Mouse (Mus musculus): ENCODE results near the gene 1600012H06Rik. TPM values are rescaled to one million over a fixed set of nuclear protein-coding genes. Genes with fewer than 3 reads are reported as not detected.
"Not testable (repeated sequence)": the region's sequence is repeated elsewhere in the genome, so short reads cannot be mapped to it uniquely, and the experiment has no call there.

1600012H06Rik gene
- polyA plus RNA-seq, 1 experiment: 0.07 TPM

- H3K9me3 ChIP-seq (ENCODE audit: control insufficient read depth, low read length): no peaks in the 10 kb centered on the region
- no peak for TF ChIP-seq GATA1 (IDR thresholded peaks at IDR 0.05; ENCODE audit: low read length)
- no peak for TF ChIP-seq TAL1 (IDR thresholded peaks at IDR 0.05; ENCODE audit: low read length)
- no peaks in the 10 kb centered on the region for H3K27me3 ChIP-seq (ENCODE audit: control insufficient read depth)
These were observed 7.0 kb upstream of the 1600012H06Rik start for GRCm38 (mm10) chr17:14935841-14936605.

DNA sequence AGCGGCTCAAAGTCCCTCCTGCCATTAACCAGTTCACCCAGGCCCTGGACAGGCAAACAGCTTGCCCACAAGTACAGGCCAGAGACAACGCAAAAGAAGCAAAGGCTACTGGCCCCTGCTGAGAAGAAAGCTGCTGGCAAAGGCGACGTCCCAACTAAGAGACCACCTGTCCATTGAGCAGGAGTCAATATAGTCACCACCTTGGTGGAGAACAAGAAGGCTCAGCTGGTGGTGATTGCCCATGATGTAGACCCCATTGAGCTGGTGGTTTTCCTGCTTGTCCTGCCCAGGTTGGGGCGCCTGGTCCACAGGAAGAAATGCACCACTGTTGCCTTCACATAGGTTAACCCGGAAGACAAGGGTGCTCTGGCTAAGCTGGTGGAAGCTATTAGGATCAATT lies 803 bp upstream of the 1600012H06Rik start:
- Histone ChIP-seq H3K36me3 (ENCODE audit: control insufficient read depth) (peaks cover 36% of the 10 kb centered on the region), H3K4me3 (replicated peaks) (peak overlapping the region; percentile 68), H3K4me1 (ENCODE audit: control insufficient read depth) (peaks cover 27% of the 10 kb centered on the region)
- not testable (repeated sequence) for H3K9me3 ChIP-seq (ENCODE audit: control insufficient read depth, low read length); H3K27me3 ChIP-seq (ENCODE audit: control insufficient read depth)

More at GRCm38 (mm10) chr17:14935841-14936605, 7.0 kb upstream of the 1600012H06Rik start:
- Histone ChIP-seq H3K4me1 (ENCODE audit: control insufficient read depth) (no peaks in the 10 kb centered on the region), H3K4me3 (replicated peaks) (no peak overlapping the region), H3K36me3 (ENCODE audit: control insufficient read depth) (no peaks in the 10 kb centered on the region)

DNA sequence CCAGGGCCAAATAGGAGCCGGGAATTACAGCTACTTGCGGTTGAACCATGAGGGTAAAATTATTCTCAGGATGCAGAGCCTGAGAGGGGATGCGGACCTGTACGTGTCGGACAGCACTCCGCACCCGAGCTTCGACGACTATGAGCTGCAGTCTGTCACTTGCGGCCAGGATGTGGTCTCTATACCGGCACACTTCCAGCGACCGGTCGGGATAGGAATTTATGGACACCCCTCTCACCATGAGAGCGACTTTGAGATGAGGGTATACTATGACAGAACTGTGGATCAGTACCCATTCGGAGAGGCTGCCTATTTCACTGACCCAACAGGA lies 710 bp downstream of the 1600012H06Rik start:
- H3K9me3 ChIP-seq (ENCODE audit: control insufficient read depth, low read length): no peaks in the 10 kb centered on the region
- no peaks in the 10 kb centered on the region for H3K27me3 ChIP-seq (ENCODE audit: control insufficient read depth)
- TF ChIP-seq TAL1 (IDR thresholded peaks at IDR 0.05; ENCODE audit: low read length) (no peak), GATA1 (IDR thresholded peaks at IDR 0.05; ENCODE audit: low read length) (no peak)
- peak overlapping the region; percentile 68 for H3K4me3 ChIP-seq (replicated peaks)
- peaks cover 50% of the 10 kb centered on the region for H3K36me3 ChIP-seq (ENCODE audit: control insufficient read depth)
- peaks cover 29% of the 10 kb centered on the region for H3K4me1 ChIP-seq (ENCODE audit: control insufficient read depth)

DNA sequence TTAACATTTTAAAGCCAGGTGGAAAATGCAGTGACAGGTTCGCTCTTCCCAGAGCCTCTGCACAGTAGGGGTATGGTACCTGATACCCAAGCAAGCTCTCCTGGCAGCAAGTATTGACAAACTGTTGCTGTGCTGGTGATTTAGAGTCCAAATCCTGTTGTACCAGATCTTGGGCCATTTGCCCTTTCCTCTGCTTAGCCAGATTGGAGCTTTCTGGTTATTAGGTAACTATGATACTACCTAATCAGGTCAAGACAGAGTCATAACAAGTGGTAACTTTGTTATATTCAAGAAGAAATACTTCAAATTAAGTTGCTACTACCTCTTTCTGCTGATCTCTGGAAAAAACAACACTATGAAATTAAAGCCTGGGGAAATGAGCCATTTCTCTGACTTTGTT lies 1.6 kb downstream of the 1600012H06Rik start:
- Histone ChIP-seq H3K36me3 (ENCODE audit: control insufficient read depth) (peaks cover 59% of the 10 kb centered on the region), H3K4me1 (ENCODE audit: control insufficient read depth) (peaks cover 29% of the 10 kb centered on the region), H3K27me3 (ENCODE audit: control insufficient read depth) (no peaks in the 10 kb centered on the region), H3K9me3 (ENCODE audit: control insufficient read depth, low read length) (no peaks in the 10 kb centered on the region), H3K4me3 (replicated peaks) (no peak overlapping the region)
- TF ChIP-seq GATA1 (IDR thresholded peaks at IDR 0.05; ENCODE audit: low read length): no peak
- TF ChIP-seq TAL1 (IDR thresholded peaks at IDR 0.05; ENCODE audit: low read length): no peak

- TF ChIP-seq GATA1 (IDR thresholded peaks at IDR 0.05; ENCODE audit: low read length): no peak
- TF ChIP-seq TAL1 (IDR thresholded peaks at IDR 0.05; ENCODE audit: low read length): no peak
- no peaks in the 10 kb centered on the region for H3K27me3 ChIP-seq (ENCODE audit: control insufficient read depth)
- peaks cover 98% of the 10 kb centered on the region for H3K36me3 ChIP-seq (ENCODE audit: control insufficient read depth)
- H3K4me1 ChIP-seq (ENCODE audit: control insufficient read depth): peaks cover 20% of the 10 kb centered on the region
- no peaks in the 10 kb centered on the region for H3K9me3 ChIP-seq (ENCODE audit: control insufficient read depth, low read length)
- H3K4me3 ChIP-seq (replicated peaks): no peak overlapping the region
These were observed 6.3 kb downstream of the 1600012H06Rik start for GRCm38 (mm10) chr17:14949161-14949827.

DNA sequence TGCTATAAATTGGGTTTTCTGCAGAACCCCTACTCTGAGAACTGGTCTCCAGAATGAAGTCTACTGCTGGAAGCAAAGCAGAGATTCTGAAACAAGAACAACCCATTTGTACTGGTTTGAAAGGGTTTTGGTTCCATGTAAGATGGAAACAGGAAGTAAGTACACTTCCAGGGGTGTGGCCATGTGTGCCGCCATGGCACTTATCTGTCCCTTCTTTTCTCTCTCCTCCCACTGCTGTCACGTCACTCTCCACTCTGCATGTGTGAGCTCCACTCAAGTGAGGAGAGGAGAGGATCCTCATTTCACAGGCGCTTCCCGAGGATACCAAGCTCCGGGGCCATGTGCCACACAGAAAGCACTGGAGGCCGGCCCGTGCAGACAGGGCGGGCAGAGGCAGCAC lies 10.5 kb downstream of the 1600012H06Rik start:
- H3K4me3 ChIP-seq (replicated peaks): no peak overlapping the region

DNA sequence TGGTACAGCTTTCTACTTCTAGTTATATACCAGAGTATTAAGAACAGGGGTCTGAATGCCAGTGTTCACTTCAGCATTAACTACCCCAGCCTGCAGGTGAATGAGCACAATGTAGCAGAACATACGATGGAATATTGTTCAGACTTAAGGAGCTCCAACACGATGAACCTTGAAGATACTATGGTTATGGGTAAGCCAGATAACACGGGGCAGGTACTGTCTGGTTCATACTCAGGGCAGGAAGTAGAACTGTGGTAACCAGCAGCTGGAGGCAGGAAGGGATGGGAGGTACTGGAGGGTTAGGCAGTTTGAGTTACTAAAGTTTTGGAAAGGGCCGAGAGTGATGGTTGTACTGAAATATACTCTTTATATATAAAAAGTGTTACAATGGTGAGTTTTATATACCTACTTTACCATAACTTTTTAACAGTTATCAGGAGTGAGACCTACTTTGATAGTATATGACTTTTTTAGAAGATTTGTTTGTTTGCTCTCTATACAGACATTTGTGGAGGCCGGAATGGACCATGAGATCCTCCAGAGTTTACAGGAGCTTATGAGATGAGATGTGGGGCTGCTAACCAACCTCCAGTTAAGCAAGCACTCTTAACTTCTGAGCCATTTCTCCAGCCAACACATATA lies 15.8 kb downstream of the 1600012H06Rik start:
- Histone ChIP-seq H3K9me3 (ENCODE audit: control insufficient read depth, low read length) (no peaks in the 10 kb centered on the region), H3K4me1 (ENCODE audit: control insufficient read depth) (peaks cover 40% of the 10 kb centered on the region), H3K36me3 (ENCODE audit: control insufficient read depth) (peaks cover 51% of the 10 kb centered on the region), H3K27me3 (ENCODE audit: control insufficient read depth) (no peaks in the 10 kb centered on the region), H3K4me3 (replicated peaks) (peak overlapping the region; percentile 88)
- TF ChIP-seq GATA1 (IDR thresholded peaks at IDR 0.05; ENCODE audit: low read length): no peak
- no peak for TF ChIP-seq TAL1 (IDR thresholded peaks at IDR 0.05; ENCODE audit: low read length)

More for the DNA sequence above, 10.5 kb downstream of the 1600012H06Rik start:
- peaks cover 29% of the 10 kb centered on the region for H3K4me1 ChIP-seq (ENCODE audit: control insufficient read depth)
- H3K9me3 ChIP-seq (ENCODE audit: control insufficient read depth, low read length): no peaks in the 10 kb centered on the region
- TF ChIP-seq TAL1 (IDR thresholded peaks at IDR 0.05; ENCODE audit: low read length): no peak
- no peak for TF ChIP-seq GATA1 (IDR thresholded peaks at IDR 0.05; ENCODE audit: low read length)
- peaks cover 96% of the 10 kb centered on the region for H3K36me3 ChIP-seq (ENCODE audit: control insufficient read depth)
- no peaks in the 10 kb centered on the region for H3K27me3 ChIP-seq (ENCODE audit: control insufficient read depth)

GRCm38 (mm10) chr17:14959979-14960378 lies 17.0 kb downstream of the 1600012H06Rik start:
- no peaks in the 10 kb centered on the region for H3K27me3 ChIP-seq (ENCODE audit: control insufficient read depth)
- H3K36me3 ChIP-seq (ENCODE audit: control insufficient read depth): peaks cover 39% of the 10 kb centered on the region
- H3K4me3 ChIP-seq (replicated peaks): peak overlapping the region; percentile 88
- TF ChIP-seq TAL1 (IDR thresholded peaks at IDR 0.05; ENCODE audit: low read length) (no peak), GATA1 (IDR thresholded peaks at IDR 0.05; ENCODE audit: low read length) (no peak)
- H3K4me1 ChIP-seq (ENCODE audit: control insufficient read depth): peaks cover 34% of the 10 kb centered on the region
- H3K9me3 ChIP-seq (ENCODE audit: control insufficient read depth, low read length): no peaks in the 10 kb centered on the region

DNA sequence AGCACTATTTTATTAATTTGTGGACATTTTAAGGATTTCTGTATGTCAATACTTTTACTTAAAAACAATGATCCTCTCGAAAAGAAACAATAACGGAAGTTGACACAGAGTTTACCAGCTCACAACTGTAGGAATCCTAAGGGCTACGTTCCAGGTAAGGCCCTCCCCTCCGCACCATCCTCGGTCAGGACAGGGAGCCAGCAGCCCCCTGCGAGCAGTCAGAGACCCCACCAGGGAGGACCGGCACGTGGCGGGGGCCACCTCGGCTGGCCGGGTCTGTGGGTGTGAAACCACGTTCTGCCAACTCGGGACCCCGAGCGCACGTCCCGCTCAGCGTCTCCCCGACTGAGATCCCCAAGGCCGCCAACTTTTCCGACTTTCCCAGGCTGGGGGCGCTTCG lies 17.5 kb downstream of the 1600012H06Rik start:
- no peaks in the 10 kb centered on the region for H3K9me3 ChIP-seq (ENCODE audit: control insufficient read depth, low read length)
- H3K27me3 ChIP-seq (ENCODE audit: control insufficient read depth): no peaks in the 10 kb centered on the region
- peak overlapping the region; percentile 88 for H3K4me3 ChIP-seq (replicated peaks)
- H3K4me1 ChIP-seq (ENCODE audit: control insufficient read depth): peaks cover 34% of the 10 kb centered on the region
- H3K36me3 ChIP-seq (ENCODE audit: control insufficient read depth): peaks cover 34% of the 10 kb centered on the region
- TF ChIP-seq GATA1 (IDR thresholded peaks at IDR 0.05; ENCODE audit: low read length): no peak

DNA sequence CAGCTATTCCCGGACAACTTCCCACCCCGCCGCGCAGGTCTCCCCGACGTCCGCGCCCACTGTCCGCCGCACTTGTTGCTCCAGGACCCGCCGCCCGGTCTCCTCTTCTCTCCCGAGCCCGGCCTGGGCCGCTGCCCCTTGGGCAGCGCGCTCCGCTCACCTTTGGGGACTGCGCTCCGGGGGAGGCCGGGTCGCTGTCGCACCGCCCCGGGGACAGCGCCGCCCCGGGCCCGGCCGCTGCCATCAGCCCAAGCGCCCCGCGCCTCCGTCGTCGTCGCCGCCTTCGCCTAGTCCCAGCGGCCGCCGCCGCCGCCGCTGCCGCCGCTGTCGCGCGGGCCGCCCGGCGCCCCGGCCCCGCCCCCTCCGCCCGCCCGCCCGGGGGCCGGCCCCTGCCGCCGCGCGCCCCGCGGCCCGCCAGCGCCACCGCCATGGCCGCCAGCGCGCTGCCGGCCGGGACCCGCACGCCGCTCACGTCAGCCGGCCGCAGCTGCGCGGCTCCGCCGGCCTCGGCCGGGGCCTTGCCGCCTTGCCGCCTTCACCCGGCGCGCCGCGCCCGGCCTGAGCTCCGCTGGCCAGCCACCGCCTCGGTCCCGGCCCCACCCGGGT lies 18.1 kb downstream of the 1600012H06Rik start, which contains the start of gene Phf10:
Gene Phf10, minus strand, starts transcription at position 323 of the 606 bp plus-strand sequence.
- H3K4me3 ChIP-seq (replicated peaks): peak within 1 kb of the TSS; percentile 88
- H3K4me1 ChIP-seq (ENCODE audit: control insufficient read depth): peaks cover 34% of the 10 kb centered on the region
- not testable (repeated sequence) for H3K27me3 ChIP-seq (ENCODE audit: control insufficient read depth); H3K9me3 ChIP-seq (ENCODE audit: control insufficient read depth, low read length)
- H3K36me3 ChIP-seq (ENCODE audit: control insufficient read depth): peaks cover 29% of the 10 kb centered on the region

DNA sequence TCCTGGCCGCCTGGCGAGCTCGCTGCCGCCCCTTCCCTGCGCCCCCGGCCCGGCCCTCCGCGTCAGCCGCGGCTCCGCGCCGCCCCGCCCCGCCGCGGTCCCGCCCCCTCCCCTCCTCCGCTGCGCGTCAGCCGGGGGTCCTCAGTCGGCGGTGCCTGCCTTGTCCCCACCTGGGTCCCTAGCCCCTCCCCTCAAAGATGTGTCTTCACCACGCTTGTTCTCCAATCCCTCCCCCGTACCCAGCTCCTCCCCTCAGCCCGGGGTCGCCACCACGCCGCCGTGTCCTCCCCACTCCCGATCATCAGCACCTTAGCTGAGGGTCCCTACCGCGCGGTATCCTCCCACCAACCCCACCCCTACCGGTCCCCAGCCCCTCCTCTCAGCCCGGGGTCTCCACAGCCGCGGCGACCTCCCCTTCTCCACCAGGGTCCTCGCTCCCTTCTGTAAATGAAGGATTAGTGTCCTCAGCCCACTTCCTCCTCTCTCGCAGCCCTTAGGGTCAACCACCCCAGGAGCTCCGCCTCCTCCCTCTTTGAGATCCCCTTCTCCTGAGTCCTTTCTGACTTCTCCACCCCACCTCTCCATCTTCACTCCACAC lies 18.7 kb downstream of the 1600012H06Rik start:
- H3K4me3 ChIP-seq (replicated peaks); H3K27me3 ChIP-seq (ENCODE audit: control insufficient read depth); H3K9me3 ChIP-seq (ENCODE audit: control insufficient read depth, low read length): not testable (repeated sequence)
- Histone ChIP-seq H3K4me1 (ENCODE audit: control insufficient read depth) (peaks cover 30% of the 10 kb centered on the region), H3K36me3 (ENCODE audit: control insufficient read depth) (peaks cover 23% of the 10 kb centered on the region)

DNA sequence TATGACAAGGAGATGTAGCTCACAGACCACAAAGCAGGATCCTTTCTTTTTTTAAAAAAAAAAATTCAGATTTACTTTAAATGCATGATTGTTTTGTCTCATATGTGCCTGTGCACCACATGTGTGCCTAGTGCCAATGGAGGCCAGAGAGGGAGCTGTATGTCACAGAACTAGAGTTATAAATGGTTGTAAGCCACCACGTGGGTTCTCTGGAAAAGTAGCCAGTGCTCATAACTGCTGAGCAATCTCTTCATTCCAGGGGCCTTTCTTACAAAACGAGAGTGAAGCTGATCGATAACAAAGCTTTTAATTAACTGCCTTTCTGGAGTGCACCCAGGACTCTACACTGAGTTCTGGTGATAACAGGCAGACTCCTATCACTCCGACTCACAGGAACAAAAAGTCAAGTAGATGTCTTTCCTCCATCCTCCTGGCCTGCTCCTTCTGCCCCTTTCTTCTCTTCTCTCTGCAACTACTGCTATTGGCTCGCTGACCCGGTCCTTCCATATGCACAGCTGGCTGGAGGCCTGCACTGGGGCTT lies 25.5 kb downstream of the 1600012H06Rik start:
- H3K4me3 ChIP-seq (replicated peaks); H3K36me3 ChIP-seq (ENCODE audit: control insufficient read depth); H3K27me3 ChIP-seq (ENCODE audit: control insufficient read depth); H3K9me3 ChIP-seq (ENCODE audit: control insufficient read depth, low read length); H3K4me1 ChIP-seq (ENCODE audit: control insufficient read depth): not testable (repeated sequence)

Measured in erythroblast, embryonic 14.5 days (primary cell).